Mouse (Mus musculus) kidney, postnatal 25 days (tissue): ENCODE data around the gene Gnl3l.

Source experiments
- DNase-seq, 2 experiments: peaks; one replicate each; pipeline ENCODE4 v3.0.0; 2021; ENCODE audit warnings: mixed read lengths in 2 of 2

Gnl3l gene

GRCm38 (mm10) chrX:150956522-150957300 is 60.4 kb downstream of the Gnl3l start:
- DNase-seq, result peak; percentile 76 to 85

DNA sequence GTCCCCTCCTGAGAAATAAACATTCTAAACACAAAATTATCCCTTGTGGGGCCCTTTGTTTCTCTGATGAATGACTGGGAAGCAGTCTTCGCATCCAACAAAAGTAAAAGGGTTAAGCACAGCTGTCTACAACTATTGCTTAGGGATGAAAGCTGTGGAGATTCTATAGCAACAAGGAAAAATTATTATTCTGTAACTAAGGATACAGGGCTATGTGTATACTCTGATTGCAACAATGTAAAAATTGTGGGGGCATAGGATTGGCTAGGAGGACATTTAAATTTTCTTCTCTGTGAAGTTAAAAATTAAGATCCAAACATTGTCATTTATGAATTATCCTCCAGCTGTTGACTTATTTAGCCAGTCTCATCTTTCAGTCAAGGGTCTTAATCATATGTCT is 61.1 kb downstream of the Gnl3l start:
- DNase-seq, result no peak

DNA sequence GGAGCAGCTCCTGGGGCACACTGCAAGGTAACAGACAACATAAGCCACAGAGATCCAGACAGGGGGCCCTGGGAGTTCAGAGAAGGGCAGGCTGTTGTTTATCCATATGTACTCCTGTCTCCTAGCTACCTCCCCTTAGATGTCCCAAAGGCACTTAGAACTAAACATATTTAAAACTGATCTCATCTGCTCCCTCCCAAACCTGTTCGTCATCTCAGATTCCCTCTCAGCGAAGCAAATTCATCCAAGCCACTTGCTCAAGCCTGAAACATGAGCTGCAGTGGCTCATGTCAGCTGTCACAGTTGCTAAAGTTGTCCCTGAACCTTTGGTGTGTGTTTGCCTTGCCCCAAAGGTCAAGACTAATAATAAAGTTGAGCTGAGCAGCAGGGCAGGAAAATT is 61.7 kb downstream of the Gnl3l start:
- no peak for DNase-seq

GRCm38 (mm10) chrX:150954721-150955120 is 62.4 kb downstream of the Gnl3l start:
- no peak for DNase-seq
